ENCODE assay signal across 21 mouse cellular contexts in genomic region chr5:32697208-32697867, GRCm38 (mm10).
DNase-seq lines count a peak whose midpoint lies in the region; ATAC-seq and TF ChIP-seq lines count a peak whose summit lies in the region.
"Had no signal": no experiment of that assay in that cellular context is flagged by ENCODE, and none has a peak within 500 bp of the region (broad histone marks: within the 10 kb centered on the region; RNA-seq: fewer than 3 reads in every experiment).

No protein-coding gene starts in this region.

- H3K27ac ChIP-seq in kidney, embryonic 16.5 days (ENCODE audit: low read length) = no peak overlapping the region
- peak overlapping the region; percentile 67 for H3K27ac ChIP-seq in liver, postnatal 0 days (ENCODE audit: low read depth)
- H3K27ac ChIP-seq in forebrain, embryonic 16.5 days (ENCODE audit: low read length) = no peak overlapping the region
- H3K27ac ChIP-seq: hindbrain, embryonic 13.5 days; lung, embryonic 15.5 days had no signal

- no peak overlapping the region for H3K4me3 ChIP-seq in kidney, embryonic 16.5 days (ENCODE audit: low read length)
- no peak overlapping the region for H3K4me3 ChIP-seq in lung, adult 2 months (replicated peaks; ENCODE audit: extremely low read depth, low read depth, low read length)
- H3K4me3 ChIP-seq in liver, postnatal 0 days (ENCODE audit: low read depth, low read length) = no peak overlapping the region
- no peak overlapping the region for H3K4me3 ChIP-seq in forebrain, embryonic 16.5 days (replicated peaks; ENCODE audit: low read length)
- H3K4me3 ChIP-seq: hindbrain, embryonic 13.5 days; lung, embryonic 15.5 days had no signal

- no peak overlapping the region for H3K9ac ChIP-seq in kidney, embryonic 16.5 days (replicated peaks; ENCODE audit: low read length)
- H3K9ac ChIP-seq in liver, postnatal 0 days (replicated peaks) = no peak overlapping the region
- H3K9ac ChIP-seq in forebrain, embryonic 16.5 days (replicated peaks; ENCODE audit: low read depth, low read length) = no peak overlapping the region
- H3K9ac ChIP-seq: hindbrain, embryonic 13.5 days; lung, embryonic 15.5 days had no signal

- no peak for TF ChIP-seq EP300 in liver, postnatal 0 days (IDR thresholded peaks at IDR 0.05; ENCODE audit: low read depth)

- no peak for ATAC-seq in kidney, embryonic 16.5 days (ENCODE audit: low FRiP score, low TSS enrichment)
- ATAC-seq in liver, postnatal 0 days = peak; percentile 80
- no peak for ATAC-seq in forebrain, embryonic 16.5 days
- ATAC-seq: CD4-positive, CD25-positive, alpha-beta regulatory T cell, adult 4 months; forebrain, embryonic 14.5 days; midbrain, embryonic 16.5 days had no signal

- H3K27me3 ChIP-seq in kidney, embryonic 16.5 days (ENCODE audit: insufficient read depth, low read length) = no peaks in the 10 kb centered on the region
- no peaks in the 10 kb centered on the region for H3K27me3 ChIP-seq in liver, postnatal 0 days (ENCODE audit: insufficient read depth, low read length)
- H3K27me3 ChIP-seq in forebrain, embryonic 16.5 days (replicated peaks; ENCODE audit: control insufficient read depth, insufficient read depth, low read length) = no peaks in the 10 kb centered on the region
- H3K27me3 ChIP-seq: hindbrain, embryonic 13.5 days; lung, embryonic 15.5 days had no signal

- no peaks in the 10 kb centered on the region for H3K4me1 ChIP-seq in kidney, embryonic 16.5 days (ENCODE audit: insufficient read depth, low read length)
- H3K4me1 ChIP-seq in lung, adult 2 months (ENCODE audit: control insufficient read depth, insufficient read depth, low read length) = no peaks in the 10 kb centered on the region
- H3K4me1 ChIP-seq in liver, postnatal 0 days (ENCODE audit: insufficient read depth) = peaks cover 10% of the 10 kb centered on the region
- no peaks in the 10 kb centered on the region for H3K4me1 ChIP-seq in forebrain, embryonic 16.5 days (replicated peaks; ENCODE audit: control insufficient read depth, insufficient read depth, low read length)
- H3K4me1 ChIP-seq: hindbrain, embryonic 13.5 days; lung, embryonic 15.5 days had no signal

- DNase-seq in kidney, adult 18-20 months = peak; percentile 10
- peak; percentile 7 for DNase-seq in lung, postnatal 36 days
- no peak for DNase-seq in lung, adult 2 months
- DNase-seq in liver, postnatal 0 days = no peak
- no peak for DNase-seq in urinary bladder, postnatal 10 days (ENCODE audit: low spot score)
- no peak for DNase-seq in heart, adult 9 months (ENCODE audit: low spot score in 2 of 2)
- DNase-seq: adrenal gland, postnatal 36 days; cerebellum, adult 9-10 months; gastrocnemius, postnatal 10 days; heart, postnatal 36 days; layer of hippocampus, adult 9-11 months; lung, postnatal 4 days; right cerebral cortex, adult 18-20 months; right cerebral cortex, postnatal 4 days had no signal

- TF ChIP-seq POLR2A in lung, adult 2 months (IDR thresholded peaks at IDR 0.05; ENCODE audit: borderline replicate concordance, extremely low read depth, low read depth, low read length) = no peak

- no peaks in the 10 kb centered on the region for H3K9me3 ChIP-seq in kidney, embryonic 16.5 days (ENCODE audit: low read length)
- H3K9me3 ChIP-seq in liver, postnatal 0 days (ENCODE audit: low read length) = no peaks in the 10 kb centered on the region
- no peaks in the 10 kb centered on the region for H3K9me3 ChIP-seq in forebrain, embryonic 16.5 days (ENCODE audit: control insufficient read depth, low read length)
- H3K9me3 ChIP-seq: hindbrain, embryonic 13.5 days; lung, embryonic 15.5 days had no signal

- 65% methylated on average over 5 of the region's 5 CpGs for WGBS in kidney, embryonic 16.5 days
- 61% methylated on average over 5 of the region's 5 CpGs for WGBS in lung, adult 2 months
- WGBS in liver, postnatal 0 days (ENCODE audit: insufficient replicate concordance) = 55% methylated on average over 5 of the region's 5 CpGs
- 77% methylated on average over 5 of the region's 5 CpGs for whole genome bisulfite sequencing in forebrain, embryonic 16.5 days

- no peak overlapping the region for H3K4me2 ChIP-seq in kidney, embryonic 16.5 days (replicated peaks; ENCODE audit: low read depth, low read length)
- no peak overlapping the region for H3K4me2 ChIP-seq in liver, postnatal 0 days (ENCODE audit: low read depth, low read length)
- no peak overlapping the region for H3K4me2 ChIP-seq in forebrain, embryonic 16.5 days (ENCODE audit: low read length)
- H3K4me2 ChIP-seq: hindbrain, embryonic 13.5 days; lung, embryonic 15.5 days had no signal

- no peaks in the 10 kb centered on the region for H3K36me3 ChIP-seq in kidney, embryonic 16.5 days (ENCODE audit: insufficient read depth, low read length)
- no peaks in the 10 kb centered on the region for H3K36me3 ChIP-seq in liver, postnatal 0 days (replicated peaks; ENCODE audit: insufficient read depth, low read length)
- H3K36me3 ChIP-seq in forebrain, embryonic 16.5 days (ENCODE audit: control insufficient read depth, insufficient read depth) = no peaks in the 10 kb centered on the region
- H3K36me3 ChIP-seq: hindbrain, embryonic 13.5 days; lung, embryonic 15.5 days had no signal

- no peak for TF ChIP-seq CTCF in lung, adult 2 months (IDR thresholded peaks at IDR 0.05; ENCODE audit: insufficient read depth, low read length)
- no peak for TF ChIP-seq CTCF in liver, postnatal 0 days (IDR thresholded peaks at IDR 0.05; ENCODE audit: low read depth)

Comparison
In these comparisons a context has a peak if more than half of its experiments do, and no peak if none do; other contexts are left out.
1. DNase-seq: peak in kidney, adult 18-20 months (single experiment) and lung, postnatal 36 days (single experiment); none in lung, adult 2 months (single experiment), liver, postnatal 0 days (single experiment), urinary bladder, postnatal 10 days (single experiment) and heart, adult 9 months (0 of 2).